Mouse (Mus musculus): ENCODE data around the gene Fam83f. TPM values are rescaled to one million over a fixed set of nuclear protein-coding genes. Genes with fewer than 3 reads are reported as not detected.

Gene Fam83f
- polyA plus RNA-seq, 1 experiment from 2014 or later: 1.6 TPM

GRCm38 (mm10) chr15:80710608-80711363, 39.1 kb downstream of the Fam83f start, which contains the start of gene Tnrc6b:
TSS of gene Tnrc6b (plus strand) at chr15:80711313.
- under 1% methylated on average over 39 of the region's 39 CpGs for WGBS
- peak within 1 kb of the TSS; percentile 87 for H3K9ac ChIP-seq
- no peaks in the 10 kb centered on the region for H3K9me3 ChIP-seq
- peak within 1 kb of the TSS; percentile 86 for H3K4me2 ChIP-seq (replicated peaks)
- H3K4me1 ChIP-seq: peaks cover 42% of the 10 kb centered on the region
- H3K27me3 ChIP-seq: no peaks in the 10 kb centered on the region
- ATAC-seq (ENCODE audit: low FRiP score, low read depth): peak; percentile 97
- peak within 1 kb of the TSS; percentile 95 for H3K4me3 ChIP-seq
- H3K27ac ChIP-seq: peak within 1 kb of the TSS; percentile 94
- no peaks in the 10 kb centered on the region for H3K36me3 ChIP-seq

- peak; percentile 33; the same call in 1 of the 2 replicates for ATAC-seq (ENCODE audit: low FRiP score, low read depth)
Measured at GRCm38 (mm10) chr15:80711401-80712151, 39.9 kb downstream of the Fam83f start.

GRCm38 (mm10) chr15:80714299-80714698, 42.7 kb downstream of the Fam83f start:
- H3K4me3 ChIP-seq: no peak overlapping the region
- no peak overlapping the region for H3K27ac ChIP-seq
- no peak for ATAC-seq (ENCODE audit: low FRiP score, low read depth)
- H3K36me3 ChIP-seq: no peaks in the 10 kb centered on the region
- no peak overlapping the region for H3K9ac ChIP-seq
- H3K9me3 ChIP-seq: no peaks in the 10 kb centered on the region
- H3K4me1 ChIP-seq: peaks cover 13% of the 10 kb centered on the region
- no peak overlapping the region for H3K4me2 ChIP-seq (replicated peaks)
- no peaks in the 10 kb centered on the region for H3K27me3 ChIP-seq
- WGBS: 76% methylated on average over 4 of the region's 4 CpGs

More at GRCm38 (mm10) chr15:80711401-80712151, 39.9 kb downstream of the Fam83f start:
- H3K4me1 ChIP-seq: peaks cover 34% of the 10 kb centered on the region
- no peaks in the 10 kb centered on the region for H3K27me3 ChIP-seq
- WGBS: under 1% methylated on average over 79 of the region's 106 CpGs
- no peaks in the 10 kb centered on the region for H3K9me3 ChIP-seq
- H3K4me3 ChIP-seq: peak overlapping the region; percentile 95
- peak overlapping the region; percentile 94 for H3K27ac ChIP-seq
- H3K36me3 ChIP-seq: no peaks in the 10 kb centered on the region
- peak overlapping the region; percentile 87 for H3K9ac ChIP-seq
- peak overlapping the region; percentile 86 for H3K4me2 ChIP-seq (replicated peaks)

- Histone ChIP-seq H3K4me3 (no peak overlapping the region), H3K36me3 (no peaks in the 10 kb centered on the region), H3K27ac (no peak overlapping the region), H3K27me3 (no peaks in the 10 kb centered on the region), H3K9ac (no peak overlapping the region), H3K4me2 (replicated peaks) (no peak overlapping the region), H3K4me1 (peaks cover 8% of the 10 kb centered on the region), H3K9me3 (no peaks in the 10 kb centered on the region)
- whole genome bisulfite sequencing: 82% methylated on average over 8 of the region's 8 CpGs
- ATAC-seq (ENCODE audit: low FRiP score, low read depth): no peak
Measured at GRCm38 (mm10) chr15:80716631-80717135, 45.0 kb downstream of the Fam83f start.

GRCm38 (mm10) chr15:80717431-80717830, 45.8 kb downstream of the Fam83f start:
- no peak for ATAC-seq (ENCODE audit: low FRiP score, low read depth)
- H3K4me1 ChIP-seq: peaks cover 2% of the 10 kb centered on the region
- no peak overlapping the region for H3K4me3 ChIP-seq
- no peaks in the 10 kb centered on the region for H3K27me3 ChIP-seq
- H3K4me2 ChIP-seq (replicated peaks): no peak overlapping the region
- H3K9ac ChIP-seq: no peak overlapping the region
- H3K27ac ChIP-seq: no peak overlapping the region
- no peaks in the 10 kb centered on the region for H3K36me3 ChIP-seq
- WGBS: 48% methylated on average over 1 of the region's 1 CpGs
- no peaks in the 10 kb centered on the region for H3K9me3 ChIP-seq

GRCm38 (mm10) chr15:80720249-80720648, 48.6 kb downstream of the Fam83f start:
- Histone ChIP-seq H3K9me3 (no peaks in the 10 kb centered on the region), H3K27me3 (no peaks in the 10 kb centered on the region), H3K4me3 (no peak overlapping the region), H3K36me3 (no peaks in the 10 kb centered on the region), H3K9ac (no peak overlapping the region), H3K4me2 (replicated peaks) (no peak overlapping the region), H3K27ac (no peak overlapping the region), H3K4me1 (no peaks in the 10 kb centered on the region)
- 70% methylated on average over 5 of the region's 5 CpGs for WGBS
- no peak for ATAC-seq (ENCODE audit: low FRiP score, low read depth)

GRCm38 (mm10) chr15:80721861-80722260, 50.2 kb downstream of the Fam83f start:
- H3K4me2 ChIP-seq (replicated peaks): no peak overlapping the region
- H3K9ac ChIP-seq: no peak overlapping the region
- no peaks in the 10 kb centered on the region for H3K27me3 ChIP-seq
- no peak overlapping the region for H3K27ac ChIP-seq
- H3K4me3 ChIP-seq: no peak overlapping the region
- no peaks in the 10 kb centered on the region for H3K36me3 ChIP-seq
- H3K4me1 ChIP-seq: no peaks in the 10 kb centered on the region
- ATAC-seq (ENCODE audit: low FRiP score, low read depth): no peak
- H3K9me3 ChIP-seq: no peaks in the 10 kb centered on the region
- 79% methylated on average over 6 of the region's 6 CpGs for WGBS

GRCm38 (mm10) chr15:80722366-80722765, 50.7 kb downstream of the Fam83f start:
- no peaks in the 10 kb centered on the region for H3K27me3 ChIP-seq
- WGBS: 52% methylated on average over 3 of the region's 3 CpGs

GRCm38 (mm10) chr15:80729477-80729876, 57.8 kb downstream of the Fam83f start:
- Histone ChIP-seq H3K9ac (no peak overlapping the region), H3K9me3 (no peaks in the 10 kb centered on the region), H3K4me2 (replicated peaks) (no peak overlapping the region), H3K36me3 (no peaks in the 10 kb centered on the region), H3K4me3 (no peak overlapping the region), H3K27me3 (no peaks in the 10 kb centered on the region), H3K27ac (no peak overlapping the region), H3K4me1 (no peaks in the 10 kb centered on the region)
- no peak for ATAC-seq (ENCODE audit: low FRiP score, low read depth)
- WGBS: 80% methylated on average over 2 of the region's 2 CpGs

More at GRCm38 (mm10) chr15:80722366-80722765, 50.7 kb downstream of the Fam83f start:
- Histone ChIP-seq H3K9ac (no peak overlapping the region), H3K36me3 (no peaks in the 10 kb centered on the region), H3K9me3 (no peaks in the 10 kb centered on the region), H3K4me3 (no peak overlapping the region), H3K4me1 (no peaks in the 10 kb centered on the region), H3K27ac (no peak overlapping the region), H3K4me2 (replicated peaks) (no peak overlapping the region)
- ATAC-seq (ENCODE audit: low FRiP score, low read depth): no peak

GRCm38 (mm10) chr15:80731043-80731442, 59.4 kb downstream of the Fam83f start:
- Histone ChIP-seq H3K36me3 (no peaks in the 10 kb centered on the region), H3K27me3 (no peaks in the 10 kb centered on the region), H3K27ac (no peak overlapping the region), H3K4me2 (replicated peaks) (no peak overlapping the region), H3K9me3 (no peaks in the 10 kb centered on the region), H3K9ac (no peak overlapping the region), H3K4me3 (no peak overlapping the region), H3K4me1 (no peaks in the 10 kb centered on the region)
- WGBS: 94% methylated on average over 1 of the region's 1 CpGs
- ATAC-seq (ENCODE audit: low FRiP score, low read depth): no peak

- H3K9me3 ChIP-seq: no peaks in the 10 kb centered on the region
- H3K4me1 ChIP-seq: no peaks in the 10 kb centered on the region
- ATAC-seq (ENCODE audit: low FRiP score, low read depth): no peak
- 84% methylated on average over 3 of the region's 3 CpGs for WGBS
- H3K9ac ChIP-seq: no peak overlapping the region
- H3K4me2 ChIP-seq (replicated peaks): no peak overlapping the region
- H3K27me3 ChIP-seq: no peaks in the 10 kb centered on the region
- H3K27ac ChIP-seq: no peak overlapping the region
- no peaks in the 10 kb centered on the region for H3K36me3 ChIP-seq
- no peak overlapping the region for H3K4me3 ChIP-seq
Measured at GRCm38 (mm10) chr15:80731511-80731910, 59.9 kb downstream of the Fam83f start.
